Mouse (Mus musculus) lung, adult 2 months (tissue): ENCODE data around the gene C1galt1.

ENCODE experiments used
- CTCF ChIP-seq: fragments of 200-500 bp; IDR thresholded peaks from 2 replicates; pipeline ENCODE4 v1.5.1; 2011; ENCODE audit warnings: mild to moderate bottlenecking, low read length, control low read depth; ENCODE audit not compliant: insufficient read depth
- POLR2A ChIP-seq: fragments of 200-500 bp; IDR thresholded peaks from 2 replicates; pipeline ENCODE4 v1.6.1; 2011; ENCODE audit warnings: low read depth, mild to moderate bottlenecking, control low read depth, low read length, borderline replicate concordance; ENCODE audit errors: extremely low read depth

DNA sequence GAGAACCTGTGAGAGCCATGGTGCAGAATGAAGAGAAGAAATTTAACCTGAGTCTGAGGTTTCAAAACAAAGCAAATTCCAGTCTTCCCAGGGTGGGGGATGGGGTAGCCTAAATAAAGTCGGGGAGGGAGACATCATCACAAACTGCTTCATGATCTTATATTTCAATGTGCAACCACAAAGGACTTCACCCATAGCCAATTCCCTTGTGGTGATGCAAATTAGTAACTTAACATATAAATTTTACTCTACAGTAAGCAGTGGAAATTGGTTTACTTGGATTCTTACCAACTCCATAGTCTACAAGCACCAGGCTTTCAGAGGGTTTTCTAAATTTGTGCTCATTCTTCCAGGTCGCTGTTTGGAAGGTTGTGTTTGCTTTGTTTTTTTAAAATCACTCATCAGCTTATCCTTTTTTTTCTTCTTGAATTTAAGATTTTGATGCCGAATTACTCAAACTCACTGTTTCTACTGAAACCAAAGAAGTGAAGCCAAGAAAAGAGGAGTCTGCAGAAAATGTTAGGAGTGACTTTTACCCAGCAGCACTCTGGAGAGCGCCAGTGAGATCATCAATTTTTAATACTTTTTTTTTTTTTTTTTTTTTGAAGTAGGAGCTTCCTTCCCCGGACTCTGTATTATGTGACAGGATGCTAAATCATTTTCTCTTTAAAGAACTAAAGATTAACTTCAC, 41.5 kb downstream of the C1galt1 start:
- no peak for TF ChIP-seq CTCF
- TF ChIP-seq POLR2A = no peak
